Mouse (Mus musculus) neural tube, embryonic 12.5 days (tissue): ENCODE results near the gene Zfp639. TPM values are rescaled to one million over a fixed set of nuclear protein-coding genes. Genes with fewer than 3 reads are reported as not detected.

Experiments
- ATAC-seq: fragments of 200-750 bp; cut with Nextera tagmentation; 2 replicates; pipeline ENCODE4 v1.8.0; 2017; ENCODE audit warnings: low read depth, mild to moderate bottlenecking, moderate TSS enrichment, moderate library complexity; ENCODE audit not compliant: low FRiP score
- H3K27ac ChIP-seq: fragments of 300-500 bp; sonication (generic); 2 replicates; pipeline ENCODE4 v1.5.1; 2016
- H3K27me3 ChIP-seq: fragments of 300-500 bp; sonication (generic); replicated peaks from 2 replicates; pipeline ENCODE4 v1.6.1; 2016; ENCODE audit warnings: mild to moderate bottlenecking
- H3K36me3 ChIP-seq: fragments of 300-500 bp; sonication (generic); 2 replicates; pipeline ENCODE4 v1.6.1; 2016; ENCODE audit warnings: mild to moderate bottlenecking
- H3K4me1 ChIP-seq: fragments of 300-500 bp; sonication (generic); 2 replicates; pipeline ENCODE4 v1.6.1; 2016
- H3K4me2 ChIP-seq: fragments of 300-500 bp; sonication (generic); replicated peaks from 2 replicates; pipeline ENCODE4 v1.6.1; 2016; ENCODE audit warnings: mild to moderate bottlenecking
- H3K4me3 ChIP-seq: fragments of 300-500 bp; sonication (generic); 2 replicates; pipeline ENCODE4 v1.5.1; 2016
- H3K9ac ChIP-seq: fragments of 300-500 bp; sonication (generic); 2 replicates; pipeline ENCODE4 v1.6.1; 2016; ENCODE audit warnings: mild to moderate bottlenecking
- H3K9me3 ChIP-seq: fragments of 300-500 bp; sonication (generic); 2 replicates; pipeline ENCODE4 v1.6.1; 2016; ENCODE audit warnings: mild to moderate bottlenecking
- WGBS: fragments of 180-500 bp; shearing (Covaris S2); methylation state at CpG from one replicate; pipeline ENCODE4 v1.1.7; 2016; 5-methylcytosine and 5-hydroxymethylcytosine counted together
- polyA plus RNA-seq: library from polyadenylated mRNA; unstranded; fragments of >200 nt; fragmentation: Nextera tagmentation; extraction: Ambion mirVana; gene quantifications from 2 replicates; pipeline ENCODE4 v1.2.1, GENCODE M21; 2016

Gene Zfp639
- polyA plus RNA-seq: 42.2 and 49.7 TPM in 2 replicates

- WGBS: 7% methylated on average over 24 of the region's 24 CpGs
- Histone ChIP-seq H3K27ac (peak within 1 kb of the TSS; percentile 62), H3K4me1 (peaks cover 26% of the 10 kb centered on the region), H3K9me3 (no peaks in the 10 kb centered on the region), H3K4me3 (peak within 1 kb of the TSS; percentile 97), H3K9ac (peak within 1 kb of the TSS; percentile 96), H3K27me3 (no peaks in the 10 kb centered on the region), H3K4me2 (peak within 1 kb of the TSS; percentile 77), H3K36me3 (peaks cover 2% of the 10 kb centered on the region; the same call in 1 of the 2 replicates)
- ATAC-seq: peak; percentile 14; the same call in 1 of the 2 replicates
Measured at GRCm38 (mm10) chr3:32509496-32510374, at the start of gene Zfp639. Gene Zfp639 (plus strand): TSS chr3:32510259.

GRCm38 (mm10) chr3:32467321-32467720 is 42.7 kb upstream of the Zfp639 start:
- H3K9ac ChIP-seq: no peak overlapping the region
- H3K4me1 ChIP-seq: 0 out of 2 replicates have a peak, but pooled peaks cover 3% of the 10 kb centered on the region
- no peak overlapping the region for H3K4me3 ChIP-seq
- H3K4me2 ChIP-seq: no peak overlapping the region
- WGBS: 94% methylated on average over 4 of the region's 4 CpGs
- H3K36me3 ChIP-seq: peaks cover 14% of the 10 kb centered on the region
- no peaks in the 10 kb centered on the region for H3K27me3 ChIP-seq
- no peaks in the 10 kb centered on the region for H3K9me3 ChIP-seq
- no peak for ATAC-seq
- H3K27ac ChIP-seq: no peak overlapping the region

- 78% methylated on average over 4 of the region's 4 CpGs for WGBS
- Histone ChIP-seq H3K9me3 (no peaks in the 10 kb centered on the region), H3K36me3 (peaks cover 4% of the 10 kb centered on the region; the same call in 1 of the 2 replicates), H3K27ac (no peak overlapping the region), H3K9ac (no peak overlapping the region), H3K27me3 (no peaks in the 10 kb centered on the region), H3K4me3 (no peak overlapping the region), H3K4me1 (0 out of 2 replicates have a peak, but pooled peaks cover 3% of the 10 kb centered on the region), H3K4me2 (no peak overlapping the region)
- ATAC-seq: no peak
Measured at GRCm38 (mm10) chr3:32468411-32468810, 41.6 kb upstream of the Zfp639 start.

DNA sequence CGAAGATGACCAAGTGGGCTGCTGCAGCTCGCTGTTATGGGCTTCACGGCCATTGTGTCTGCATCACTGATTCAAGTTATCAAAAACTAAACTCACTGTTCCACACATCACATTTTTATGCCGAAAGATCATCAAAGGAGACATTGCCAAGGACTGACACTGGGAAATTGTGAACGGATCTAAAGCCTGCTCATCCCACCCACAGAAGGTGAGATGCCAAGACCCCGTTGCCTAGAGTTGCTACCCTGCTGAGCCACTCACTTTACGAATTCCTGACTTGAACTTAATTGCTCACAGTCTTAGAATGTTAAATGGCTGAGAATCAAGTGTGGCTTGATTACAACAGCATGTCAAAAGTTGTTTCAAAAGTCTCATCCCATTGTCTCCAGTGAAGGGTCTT is 39.6 kb upstream of the Zfp639 start:
- Histone ChIP-seq H3K4me1 (0 out of 2 replicates have a peak, but pooled peaks cover 3% of the 10 kb centered on the region), H3K36me3 (no peaks in the 10 kb centered on the region), H3K9me3 (no peaks in the 10 kb centered on the region), H3K9ac (no peak overlapping the region), H3K4me3 (no peak overlapping the region), H3K27ac (no peak overlapping the region), H3K27me3 (no peaks in the 10 kb centered on the region), H3K4me2 (no peak overlapping the region)
- 72% methylated on average over 7 of the region's 7 CpGs for WGBS
- no peak for ATAC-seq

DNA sequence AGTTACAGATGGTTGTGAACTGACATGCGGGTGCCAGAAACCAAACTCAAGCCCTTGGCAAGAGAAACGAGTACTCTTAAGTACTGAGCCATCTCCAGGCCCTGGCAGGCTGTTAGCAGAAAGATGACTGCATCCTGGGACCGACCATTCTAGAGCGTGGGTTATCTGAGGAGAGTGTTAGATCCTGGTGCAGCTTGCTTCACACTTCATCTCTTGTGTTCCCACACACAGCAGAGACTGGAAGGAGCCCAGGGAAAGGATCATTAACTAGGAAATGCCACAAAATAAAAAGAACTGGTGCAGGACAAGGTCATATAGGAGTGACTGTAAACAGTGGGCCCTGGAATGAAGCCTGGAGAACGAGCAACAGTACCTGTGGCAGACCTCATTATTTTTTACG is 39.0 kb upstream of the Zfp639 start:
- Histone ChIP-seq H3K27me3 (no peaks in the 10 kb centered on the region), H3K9ac (no peak overlapping the region), H3K27ac (no peak overlapping the region), H3K36me3 (no peaks in the 10 kb centered on the region), H3K4me1 (0 out of 2 replicates have a peak, but pooled peaks cover 3% of the 10 kb centered on the region), H3K9me3 (no peaks in the 10 kb centered on the region), H3K4me2 (no peak overlapping the region), H3K4me3 (no peak overlapping the region)
- 83% methylated on average over 6 of the region's 6 CpGs for WGBS
- no peak for ATAC-seq

GRCm38 (mm10) chr3:32472191-32472900 is 37.7 kb upstream of the Zfp639 start:
- Histone ChIP-seq H3K4me3 (no peak overlapping the region), H3K9ac (no peak overlapping the region), H3K4me2 (no peak overlapping the region), H3K9me3 (no peaks in the 10 kb centered on the region), H3K27me3 (no peaks in the 10 kb centered on the region), H3K36me3 (no peaks in the 10 kb centered on the region), H3K27ac (no peak overlapping the region), H3K4me1 (0 out of 2 replicates have a peak, but pooled peaks cover 3% of the 10 kb centered on the region)
- ATAC-seq: no peak
- WGBS: 77% methylated on average over 14 of the region's 14 CpGs

DNA sequence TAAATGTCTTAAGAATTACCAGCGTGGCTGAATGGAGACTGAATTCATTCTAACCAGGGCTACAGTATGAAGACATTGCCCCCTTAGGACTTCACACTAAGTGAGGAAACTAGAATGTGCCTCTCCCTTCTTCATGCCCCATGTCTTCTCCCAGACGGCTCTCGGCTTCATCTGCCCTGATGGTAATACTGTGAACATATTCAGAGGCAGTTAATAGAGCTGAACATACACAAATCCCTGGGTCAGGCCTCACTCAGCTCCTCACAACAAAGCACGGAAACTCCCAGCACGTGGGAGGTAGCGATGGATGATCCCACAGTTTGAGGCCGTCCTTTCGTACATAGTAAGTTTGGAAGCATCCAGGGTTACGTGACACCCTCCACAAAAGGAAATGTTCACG is 36.9 kb upstream of the Zfp639 start:
- H3K9me3 ChIP-seq: no peaks in the 10 kb centered on the region
- H3K36me3 ChIP-seq: no peaks in the 10 kb centered on the region
- 82% methylated on average over 10 of the region's 10 CpGs for WGBS
- H3K9ac ChIP-seq: no peak overlapping the region
- H3K27ac ChIP-seq: no peak overlapping the region
- no peak overlapping the region for H3K4me2 ChIP-seq
- 0 out of 2 replicates have a peak, but pooled peaks cover 3% of the 10 kb centered on the region for H3K4me1 ChIP-seq
- H3K27me3 ChIP-seq: no peaks in the 10 kb centered on the region
- no peak overlapping the region for H3K4me3 ChIP-seq
- no peak for ATAC-seq

DNA sequence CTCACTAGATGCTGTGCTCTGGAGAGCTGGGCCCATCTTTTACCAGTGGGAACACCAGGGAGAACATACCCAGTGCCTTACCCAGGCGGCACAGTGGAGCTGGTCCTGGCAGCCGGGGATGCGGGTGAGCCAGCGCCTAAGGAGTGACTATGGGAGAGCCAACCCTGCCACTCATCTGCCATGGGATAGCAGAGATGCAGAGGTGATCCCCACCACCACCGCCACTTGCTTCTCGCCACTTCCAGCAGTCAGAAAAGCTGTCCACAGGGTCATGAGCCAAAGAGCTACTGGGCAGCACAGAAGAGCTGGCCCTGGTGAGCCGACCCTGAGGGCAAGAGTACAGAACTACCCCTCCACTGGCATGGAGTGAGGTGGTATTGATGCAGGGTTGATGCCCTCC is 30.1 kb upstream of the Zfp639 start:
- 91% methylated on average over 7 of the region's 7 CpGs for WGBS
- Histone ChIP-seq H3K4me2 (no peak overlapping the region), H3K4me3 (no peak overlapping the region), H3K9me3 (no peaks in the 10 kb centered on the region), H3K27ac (no peak overlapping the region), H3K27me3 (no peaks in the 10 kb centered on the region), H3K36me3 (no peaks in the 10 kb centered on the region), H3K9ac (no peak overlapping the region), H3K4me1 (no peaks in the 10 kb centered on the region)
- no peak for ATAC-seq

GRCm38 (mm10) chr3:32483035-32483434 is 27.0 kb upstream of the Zfp639 start:
- no peaks in the 10 kb centered on the region for H3K9me3 ChIP-seq
- 79% methylated on average over 3 of the region's 3 CpGs for WGBS
- H3K36me3 ChIP-seq: no peaks in the 10 kb centered on the region
- H3K27me3 ChIP-seq: no peaks in the 10 kb centered on the region
- H3K4me1 ChIP-seq: no peaks in the 10 kb centered on the region
- H3K9ac ChIP-seq: no peak overlapping the region
- H3K4me3 ChIP-seq: no peak overlapping the region
- H3K4me2 ChIP-seq: no peak overlapping the region
- H3K27ac ChIP-seq: no peak overlapping the region
- no peak for ATAC-seq

GRCm38 (mm10) chr3:32486543-32486942 is 23.5 kb upstream of the Zfp639 start:
- Histone ChIP-seq H3K4me1 (no peaks in the 10 kb centered on the region), H3K4me3 (no peak overlapping the region), H3K4me2 (no peak overlapping the region), H3K9me3 (no peaks in the 10 kb centered on the region), H3K27me3 (no peaks in the 10 kb centered on the region), H3K36me3 (no peaks in the 10 kb centered on the region), H3K9ac (no peak overlapping the region), H3K27ac (no peak overlapping the region)
- WGBS: 88% methylated on average over 4 of the region's 4 CpGs
- no peak for ATAC-seq

DNA sequence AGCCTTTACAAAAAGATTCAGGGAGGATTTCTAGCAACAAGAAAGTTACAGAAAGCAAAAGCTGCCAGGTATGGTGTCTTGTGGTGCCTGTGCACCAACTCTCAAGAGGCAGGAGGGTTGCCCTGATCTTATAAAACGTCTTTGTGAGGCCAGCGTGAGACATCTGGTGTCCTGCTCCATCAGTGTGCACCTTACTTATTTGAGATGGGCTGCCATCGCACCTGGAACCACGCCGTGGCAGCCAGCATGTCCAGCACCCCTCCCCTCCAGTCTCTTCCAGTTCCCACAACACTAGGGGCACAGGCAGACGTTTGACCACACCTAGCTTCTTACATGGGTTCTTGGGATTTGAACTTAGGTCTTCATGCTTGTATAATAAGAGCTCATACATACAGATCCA is 21.9 kb upstream of the Zfp639 start:
- Histone ChIP-seq H3K4me3 (no peak overlapping the region), H3K4me2 (no peak overlapping the region), H3K4me1 (no peaks in the 10 kb centered on the region), H3K27ac (no peak overlapping the region), H3K9ac (no peak overlapping the region), H3K36me3 (no peaks in the 10 kb centered on the region), H3K9me3 (no peaks in the 10 kb centered on the region), H3K27me3 (no peaks in the 10 kb centered on the region)
- ATAC-seq: no peak
- 83% methylated on average over 6 of the region's 6 CpGs for WGBS
